Mouse (Mus musculus): ENCODE measurements around the gene Pfkm. TPM values are rescaled to one million over a fixed set of nuclear protein-coding genes. Genes with fewer than 3 reads are reported as not detected.

The Pfkm gene
- polyA plus RNA-seq, 1 experiment from 2014 or later: 37.2 TPM

- H3K27ac ChIP-seq (ENCODE audit: low read depth, low read length): no peak overlapping the region
- H3K4me3 ChIP-seq (ENCODE audit: low read depth, low read length): no peak overlapping the region
- no peaks in the 10 kb centered on the region for H3K9me3 ChIP-seq (ENCODE audit: control insufficient read depth, low read length)
- H3K36me3 ChIP-seq (ENCODE audit: control insufficient read depth, insufficient read depth, low read length): peaks cover 23% of the 10 kb centered on the region
- no peaks in the 10 kb centered on the region for H3K4me1 ChIP-seq (replicated peaks; ENCODE audit: control insufficient read depth, insufficient read depth, low read length)
- no peak for DNase-seq (ENCODE audit: low spot score)
- no peak overlapping the region for H3K4me2 ChIP-seq
- ATAC-seq (replicated peaks; ENCODE audit: low FRiP score): no peak
- H3K27me3 ChIP-seq (replicated peaks; ENCODE audit: control insufficient read depth, insufficient read depth, low read length): no peaks in the 10 kb centered on the region
- WGBS: 92% methylated on average over 9 of the region's 9 CpGs
- H3K9ac ChIP-seq (ENCODE audit: low read depth, low read length): no peak overlapping the region
These were observed 44.5 kb downstream of the Pfkm start for GRCm38 (mm10) chr15:98136871-98137270.

- Histone ChIP-seq H3K4me3 (ENCODE audit: low read depth, low read length) (no peak overlapping the region), H3K36me3 (ENCODE audit: control insufficient read depth, insufficient read depth, low read length) (peaks cover 17% of the 10 kb centered on the region; the same call in 1 of the 2 replicates), H3K27ac (ENCODE audit: low read depth, low read length) (no peak overlapping the region), H3K27me3 (replicated peaks; ENCODE audit: control insufficient read depth, insufficient read depth, low read length) (no peaks in the 10 kb centered on the region), H3K4me1 (replicated peaks; ENCODE audit: control insufficient read depth, insufficient read depth, low read length) (peaks cover 6% of the 10 kb centered on the region), H3K4me2 (no peak overlapping the region), H3K9ac (ENCODE audit: low read depth, low read length) (no peak overlapping the region), H3K9me3 (ENCODE audit: control insufficient read depth, low read length) (no peaks in the 10 kb centered on the region)
- no peak for DNase-seq (ENCODE audit: low spot score)
- WGBS: 85% methylated on average over 7 of the region's 7 CpGs
- ATAC-seq (replicated peaks; ENCODE audit: low FRiP score): no peak
These were observed 47.4 kb downstream of the Pfkm start for GRCm38 (mm10) chr15:98139763-98140162.

- ATAC-seq (replicated peaks; ENCODE audit: low FRiP score) (no peak), DNase-seq (ENCODE audit: low spot score) (no peak)
- peaks cover 11% of the 10 kb centered on the region; the same call in 1 of the 2 replicates for H3K36me3 ChIP-seq (ENCODE audit: control insufficient read depth, insufficient read depth, low read length)
- H3K27me3 ChIP-seq (replicated peaks; ENCODE audit: control insufficient read depth, insufficient read depth, low read length): no peaks in the 10 kb centered on the region
- peaks cover 10% of the 10 kb centered on the region for H3K4me1 ChIP-seq (replicated peaks; ENCODE audit: control insufficient read depth, insufficient read depth, low read length)
- H3K9ac ChIP-seq (ENCODE audit: low read depth, low read length): no peak overlapping the region
- H3K4me3 ChIP-seq (ENCODE audit: low read depth, low read length): no peak overlapping the region
- no peak overlapping the region for H3K4me2 ChIP-seq
- H3K27ac ChIP-seq (ENCODE audit: low read depth, low read length): no peak overlapping the region
- H3K9me3 ChIP-seq (ENCODE audit: control insufficient read depth, low read length): no peaks in the 10 kb centered on the region
- WGBS: 92% methylated on average over 5 of the region's 5 CpGs
These were observed 48.4 kb downstream of the Pfkm start for GRCm38 (mm10) chr15:98140809-98141208.

- no peak overlapping the region for H3K4me2 ChIP-seq
- no peak overlapping the region for H3K4me3 ChIP-seq (ENCODE audit: low read depth, low read length)
- H3K27me3 ChIP-seq (replicated peaks; ENCODE audit: control insufficient read depth, insufficient read depth, low read length): no peaks in the 10 kb centered on the region
- H3K27ac ChIP-seq (ENCODE audit: low read depth, low read length): no peak overlapping the region
- no peak for DNase-seq (ENCODE audit: low spot score)
- H3K9ac ChIP-seq (ENCODE audit: low read depth, low read length): no peak overlapping the region
- H3K4me1 ChIP-seq (replicated peaks; ENCODE audit: control insufficient read depth, insufficient read depth, low read length): peaks cover 10% of the 10 kb centered on the region
- H3K36me3 ChIP-seq (ENCODE audit: control insufficient read depth, insufficient read depth, low read length): peaks cover 5% of the 10 kb centered on the region; the same call in 1 of the 2 replicates
- no peak for ATAC-seq (replicated peaks; ENCODE audit: low FRiP score)
- H3K9me3 ChIP-seq (ENCODE audit: control insufficient read depth, low read length): no peaks in the 10 kb centered on the region
- 84% methylated on average over 10 of the region's 10 CpGs for WGBS
These were observed 50.1 kb downstream of the Pfkm start for GRCm38 (mm10) chr15:98142515-98142914.

GRCm38 (mm10) chr15:98144861-98145507 is 52.6 kb downstream of the Pfkm start:
- ATAC-seq (replicated peaks; ENCODE audit: low FRiP score): peak; percentile 71
- peak overlapping the region; percentile 59 for H3K27ac ChIP-seq (ENCODE audit: low read depth, low read length)
- H3K4me1 ChIP-seq (replicated peaks; ENCODE audit: control insufficient read depth, insufficient read depth, low read length): peaks cover 10% of the 10 kb centered on the region
- H3K9me3 ChIP-seq (ENCODE audit: control insufficient read depth, low read length): no peaks in the 10 kb centered on the region
- H3K36me3 ChIP-seq (ENCODE audit: control insufficient read depth, insufficient read depth, low read length): peaks cover 5% of the 10 kb centered on the region; the same call in 1 of the 2 replicates
- peak; percentile 45 for DNase-seq (ENCODE audit: low spot score)
- no peaks in the 10 kb centered on the region for H3K27me3 ChIP-seq (replicated peaks; ENCODE audit: control insufficient read depth, insufficient read depth, low read length)
- H3K9ac ChIP-seq (ENCODE audit: low read depth, low read length): peak overlapping the region; percentile 97
- peak overlapping the region; percentile 88 for H3K4me2 ChIP-seq
- peak overlapping the region; percentile 98 for H3K4me3 ChIP-seq (ENCODE audit: low read depth, low read length)
- WGBS: 0% methylated on average over 36 of the region's 36 CpGs

- DNase-seq (ENCODE audit: low spot score): peak; percentile 89
- Histone ChIP-seq H3K27ac (ENCODE audit: low read depth, low read length) (peak overlapping the region; percentile 59), H3K36me3 (ENCODE audit: control insufficient read depth, insufficient read depth, low read length) (peaks cover 5% of the 10 kb centered on the region; the same call in 1 of the 2 replicates), H3K4me3 (ENCODE audit: low read depth, low read length) (peak overlapping the region; percentile 98), H3K9me3 (ENCODE audit: control insufficient read depth, low read length) (no peaks in the 10 kb centered on the region), H3K9ac (ENCODE audit: low read depth, low read length) (peak overlapping the region; percentile 97), H3K27me3 (replicated peaks; ENCODE audit: control insufficient read depth, insufficient read depth, low read length) (no peaks in the 10 kb centered on the region), H3K4me2 (peak overlapping the region; percentile 88), H3K4me1 (replicated peaks; ENCODE audit: control insufficient read depth, insufficient read depth, low read length) (peaks cover 10% of the 10 kb centered on the region)
- ATAC-seq (replicated peaks; ENCODE audit: low FRiP score): peak; percentile 96
- WGBS: 1% methylated on average over 38 of the region's 38 CpGs
These were observed 53.3 kb downstream of the Pfkm start for GRCm38 (mm10) chr15:98145559-98146181.

- ATAC-seq (replicated peaks; ENCODE audit: low FRiP score): no peak
- H3K4me2 ChIP-seq: no peak overlapping the region
- 81% methylated on average over 3 of the region's 3 CpGs for WGBS
- H3K9ac ChIP-seq (ENCODE audit: low read depth, low read length): no peak overlapping the region
- H3K27me3 ChIP-seq (replicated peaks; ENCODE audit: control insufficient read depth, insufficient read depth, low read length): no peaks in the 10 kb centered on the region
- peaks cover 10% of the 10 kb centered on the region for H3K4me1 ChIP-seq (replicated peaks; ENCODE audit: control insufficient read depth, insufficient read depth, low read length)
- H3K36me3 ChIP-seq (ENCODE audit: control insufficient read depth, insufficient read depth, low read length): no peaks in the 10 kb centered on the region
- H3K9me3 ChIP-seq (ENCODE audit: control insufficient read depth, low read length): no peaks in the 10 kb centered on the region
- no peak overlapping the region for H3K27ac ChIP-seq (ENCODE audit: low read depth, low read length)
- no peak overlapping the region for H3K4me3 ChIP-seq (ENCODE audit: low read depth, low read length)
- no peak for DNase-seq (ENCODE audit: low spot score)
These were observed 56.0 kb downstream of the Pfkm start for GRCm38 (mm10) chr15:98148356-98148755.

GRCm38 (mm10) chr15:98149166-98149602 is 56.8 kb downstream of the Pfkm start:
- ATAC-seq (replicated peaks; ENCODE audit: low FRiP score) (no peak), DNase-seq (ENCODE audit: low spot score) (no peak)
- Histone ChIP-seq H3K4me3 (ENCODE audit: low read depth, low read length) (no peak overlapping the region), H3K36me3 (ENCODE audit: control insufficient read depth, insufficient read depth, low read length) (no peaks in the 10 kb centered on the region), H3K9ac (ENCODE audit: low read depth, low read length) (no peak overlapping the region), H3K27ac (ENCODE audit: low read depth, low read length) (no peak overlapping the region), H3K4me1 (replicated peaks; ENCODE audit: control insufficient read depth, insufficient read depth, low read length) (peaks cover 9% of the 10 kb centered on the region), H3K9me3 (ENCODE audit: control insufficient read depth, low read length) (no peaks in the 10 kb centered on the region), H3K27me3 (replicated peaks; ENCODE audit: control insufficient read depth, insufficient read depth, low read length) (no peaks in the 10 kb centered on the region), H3K4me2 (no peak overlapping the region)
- WGBS: 70% methylated on average over 10 of the region's 10 CpGs

- Histone ChIP-seq H3K9me3 (ENCODE audit: control insufficient read depth, low read length) (no peaks in the 10 kb centered on the region), H3K27ac (ENCODE audit: low read depth, low read length) (no peak overlapping the region), H3K9ac (ENCODE audit: low read depth, low read length) (no peak overlapping the region), H3K4me2 (no peak overlapping the region), H3K36me3 (ENCODE audit: control insufficient read depth, insufficient read depth, low read length) (no peaks in the 10 kb centered on the region), H3K27me3 (replicated peaks; ENCODE audit: control insufficient read depth, insufficient read depth, low read length) (no peaks in the 10 kb centered on the region), H3K4me3 (ENCODE audit: low read depth, low read length) (no peak overlapping the region), H3K4me1 (replicated peaks; ENCODE audit: control insufficient read depth, insufficient read depth, low read length) (no peaks in the 10 kb centered on the region)
- no peak for DNase-seq (ENCODE audit: low spot score)
- ATAC-seq (replicated peaks; ENCODE audit: low FRiP score): no peak
- 78% methylated on average over 7 of the region's 7 CpGs for WGBS
These were observed 60.5 kb downstream of the Pfkm start for GRCm38 (mm10) chr15:98152916-98153315.
